Mouse (Mus musculus): ENCODE data around the gene Lexm. TPM values are rescaled to one million over a fixed set of nuclear protein-coding genes. Genes with fewer than 3 reads are reported as not detected.

Gene Lexm
- total and polyA plus RNA-seq, 2 experiments from 2014 or later: not detected

DNA sequence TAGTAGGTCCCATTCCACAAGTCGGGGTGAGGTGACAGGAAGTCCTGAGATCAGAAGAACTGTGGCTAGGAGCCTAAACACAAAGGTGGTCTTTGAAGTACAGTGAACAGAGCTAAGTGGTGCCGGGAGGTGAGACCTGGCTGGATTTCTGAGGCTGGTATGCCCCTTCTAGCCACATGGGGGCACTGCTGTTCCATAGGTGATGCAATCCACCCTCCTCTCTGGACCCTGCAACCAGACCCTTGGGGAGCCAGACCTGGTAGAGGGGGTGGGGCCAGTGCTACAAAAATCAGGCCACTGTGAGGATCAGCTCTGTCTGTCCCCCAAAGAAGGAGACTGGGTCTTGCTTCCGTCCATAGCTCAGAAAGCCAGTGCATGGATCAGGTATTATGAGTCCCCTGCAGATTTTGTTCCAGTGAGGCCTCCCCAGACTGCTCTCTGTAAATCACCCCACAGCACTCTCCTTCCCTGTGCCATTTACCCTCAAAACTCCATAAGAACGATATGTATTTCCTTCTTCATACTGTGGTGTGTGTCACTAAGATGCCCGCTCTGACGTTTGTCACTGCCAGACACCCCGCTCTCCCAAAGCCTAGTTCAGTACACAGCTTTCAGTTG lies 2.8 kb downstream of the Lexm start:
- 38% methylated on average over 7 of the region's 7 CpGs for WGBS

DNA sequence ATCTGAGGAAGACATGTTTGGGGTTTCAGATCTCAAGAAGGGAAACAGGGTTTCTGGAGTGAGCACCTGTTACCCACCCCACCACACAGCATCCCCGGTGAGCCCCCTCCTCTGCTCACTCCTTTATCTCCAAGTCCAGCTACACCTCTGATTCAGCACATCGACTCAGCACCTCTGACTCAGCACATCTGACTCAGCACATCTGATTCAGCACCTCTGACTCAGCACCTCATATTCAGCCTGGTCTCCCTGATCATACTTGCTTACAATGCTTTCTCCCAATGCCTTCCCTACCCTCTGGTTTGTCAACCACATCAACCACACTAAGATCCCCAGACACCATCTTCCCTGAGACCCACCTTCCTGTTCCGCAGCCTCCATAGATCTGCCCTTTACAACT lies 3.5 kb downstream of the Lexm start:
- WGBS: 80% methylated on average over 3 of the region's 3 CpGs
- Histone ChIP-seq H3K4me2 (ENCODE audit: low read depth, low read length, poor library complexity, severe bottlenecking) (no peak overlapping the region), H3K9ac (replicated peaks; ENCODE audit: low read length, poor library complexity, severe bottlenecking) (no peak overlapping the region), H3K27ac (ENCODE audit: low read depth, low read length) (no peak overlapping the region), H3K4me3 (ENCODE audit: low read depth, low read length) (no peak overlapping the region), H3K4me1 (ENCODE audit: insufficient read depth, low read length) (peaks cover 6% of the 10 kb centered on the region; the same call in 1 of the 2 replicates), H3K9me3 (ENCODE audit: low read length) (no peaks in the 10 kb centered on the region), H3K36me3 (ENCODE audit: insufficient read depth, low read length) (no peaks in the 10 kb centered on the region), H3K27me3 (ENCODE audit: insufficient read depth, low read length) (0 out of 2 replicates have a peak, but pooled peaks cover 7% of the 10 kb centered on the region)
- ATAC-seq (ENCODE audit: low FRiP score): no peak
- no peak for TF ChIP-seq CTCF (IDR thresholded peaks at IDR 0.05)
- DNase-seq (ENCODE audit: low spot score): no peak

More for the DNA sequence above, 2.8 kb downstream of the Lexm start:
- no peak overlapping the region for H3K27ac ChIP-seq (ENCODE audit: low read depth, low read length)
- no peak overlapping the region for H3K4me2 ChIP-seq (ENCODE audit: low read depth, low read length, poor library complexity, severe bottlenecking)
- peak; percentile 87 for DNase-seq (ENCODE audit: low spot score)
- no peaks in the 10 kb centered on the region for H3K36me3 ChIP-seq (ENCODE audit: insufficient read depth, low read length)
- peak; percentile 99 for TF ChIP-seq CTCF (IDR thresholded peaks at IDR 0.05)
- no peak overlapping the region for H3K4me3 ChIP-seq (ENCODE audit: low read depth, low read length)
- 0 out of 2 replicates have a peak, but pooled peaks cover 7% of the 10 kb centered on the region for H3K27me3 ChIP-seq (ENCODE audit: insufficient read depth, low read length)
- no peak overlapping the region for H3K9ac ChIP-seq (replicated peaks; ENCODE audit: low read length, poor library complexity, severe bottlenecking)
- H3K9me3 ChIP-seq (ENCODE audit: low read length): no peaks in the 10 kb centered on the region
- H3K4me1 ChIP-seq (ENCODE audit: insufficient read depth, low read length): peaks cover 6% of the 10 kb centered on the region; the same call in 1 of the 2 replicates
- ATAC-seq (ENCODE audit: low FRiP score): peak; percentile 73

DNA sequence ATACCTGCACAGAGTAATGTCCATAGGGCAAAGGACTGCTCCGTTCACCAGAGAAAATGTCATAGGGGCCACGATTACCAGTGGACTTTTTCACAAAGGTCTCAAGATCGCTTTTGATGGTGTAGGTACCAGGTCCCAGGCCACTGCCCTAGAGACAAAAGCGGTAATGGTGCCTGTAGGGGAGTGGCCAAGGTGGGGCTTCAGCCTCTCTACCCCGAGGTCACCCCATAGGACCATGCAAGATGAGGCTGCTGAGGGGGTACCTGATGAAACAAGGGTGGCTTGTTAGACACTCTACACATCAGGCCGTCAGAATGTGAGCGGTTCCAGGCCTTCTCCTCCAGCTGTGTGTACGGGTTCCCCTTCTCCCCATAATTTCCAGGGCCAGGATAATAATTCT lies 3.9 kb downstream of the Lexm start:
- Histone ChIP-seq H3K9ac (replicated peaks; ENCODE audit: low read length, poor library complexity, severe bottlenecking) (no peak overlapping the region), H3K9me3 (ENCODE audit: low read length) (no peaks in the 10 kb centered on the region), H3K4me2 (ENCODE audit: low read depth, low read length, poor library complexity, severe bottlenecking) (no peak overlapping the region), H3K27me3 (ENCODE audit: insufficient read depth, low read length) (0 out of 2 replicates have a peak, but pooled peaks cover 7% of the 10 kb centered on the region), H3K36me3 (ENCODE audit: insufficient read depth, low read length) (no peaks in the 10 kb centered on the region), H3K4me3 (ENCODE audit: low read depth, low read length) (no peak overlapping the region), H3K27ac (ENCODE audit: low read depth, low read length) (no peak overlapping the region), H3K4me1 (ENCODE audit: insufficient read depth, low read length) (peaks cover 6% of the 10 kb centered on the region; the same call in 1 of the 2 replicates)
- no peak for TF ChIP-seq CTCF (IDR thresholded peaks at IDR 0.05)
- ATAC-seq (ENCODE audit: low FRiP score) (no peak), DNase-seq (ENCODE audit: low spot score) (no peak)
- 80% methylated on average over 8 of the region's 8 CpGs for WGBS

DNA sequence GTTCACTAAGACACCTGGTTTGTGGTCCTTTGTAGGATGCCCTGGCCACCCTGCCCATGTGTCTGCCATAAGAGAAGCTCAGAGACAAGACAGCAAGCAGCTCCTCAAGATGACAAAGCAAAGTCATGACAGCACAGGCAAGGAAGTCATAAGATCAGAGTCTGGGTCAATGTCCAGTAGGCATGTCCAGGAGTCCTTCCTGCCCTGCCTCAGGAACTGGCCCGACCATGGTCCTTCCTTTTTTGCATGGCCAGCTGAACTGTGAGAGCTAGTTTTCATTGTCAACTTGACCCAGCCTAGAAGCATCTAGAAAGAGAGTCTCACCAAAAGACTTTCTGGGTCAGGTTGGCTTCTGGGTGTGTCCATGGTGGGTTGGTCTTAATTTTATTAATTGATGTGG lies 9.1 kb downstream of the Lexm start:
- Histone ChIP-seq H3K27me3 (ENCODE audit: insufficient read depth, low read length) (0 out of 2 replicates have a peak, but pooled peaks cover 7% of the 10 kb centered on the region), H3K4me3 (ENCODE audit: low read depth, low read length) (no peak overlapping the region), H3K9me3 (ENCODE audit: low read length) (no peaks in the 10 kb centered on the region), H3K36me3 (ENCODE audit: insufficient read depth, low read length) (no peaks in the 10 kb centered on the region), H3K27ac (ENCODE audit: low read depth, low read length) (no peak overlapping the region), H3K4me2 (ENCODE audit: low read depth, low read length, poor library complexity, severe bottlenecking) (no peak overlapping the region), H3K4me1 (ENCODE audit: insufficient read depth, low read length) (no peaks in the 10 kb centered on the region), H3K9ac (replicated peaks; ENCODE audit: low read length, poor library complexity, severe bottlenecking) (no peak overlapping the region)
- ATAC-seq (ENCODE audit: low FRiP score): no peak
- no peak for DNase-seq (ENCODE audit: low spot score)
- WGBS: 79% methylated on average over 1 of the region's 1 CpGs
- no peak for TF ChIP-seq CTCF (IDR thresholded peaks at IDR 0.05)

DNA sequence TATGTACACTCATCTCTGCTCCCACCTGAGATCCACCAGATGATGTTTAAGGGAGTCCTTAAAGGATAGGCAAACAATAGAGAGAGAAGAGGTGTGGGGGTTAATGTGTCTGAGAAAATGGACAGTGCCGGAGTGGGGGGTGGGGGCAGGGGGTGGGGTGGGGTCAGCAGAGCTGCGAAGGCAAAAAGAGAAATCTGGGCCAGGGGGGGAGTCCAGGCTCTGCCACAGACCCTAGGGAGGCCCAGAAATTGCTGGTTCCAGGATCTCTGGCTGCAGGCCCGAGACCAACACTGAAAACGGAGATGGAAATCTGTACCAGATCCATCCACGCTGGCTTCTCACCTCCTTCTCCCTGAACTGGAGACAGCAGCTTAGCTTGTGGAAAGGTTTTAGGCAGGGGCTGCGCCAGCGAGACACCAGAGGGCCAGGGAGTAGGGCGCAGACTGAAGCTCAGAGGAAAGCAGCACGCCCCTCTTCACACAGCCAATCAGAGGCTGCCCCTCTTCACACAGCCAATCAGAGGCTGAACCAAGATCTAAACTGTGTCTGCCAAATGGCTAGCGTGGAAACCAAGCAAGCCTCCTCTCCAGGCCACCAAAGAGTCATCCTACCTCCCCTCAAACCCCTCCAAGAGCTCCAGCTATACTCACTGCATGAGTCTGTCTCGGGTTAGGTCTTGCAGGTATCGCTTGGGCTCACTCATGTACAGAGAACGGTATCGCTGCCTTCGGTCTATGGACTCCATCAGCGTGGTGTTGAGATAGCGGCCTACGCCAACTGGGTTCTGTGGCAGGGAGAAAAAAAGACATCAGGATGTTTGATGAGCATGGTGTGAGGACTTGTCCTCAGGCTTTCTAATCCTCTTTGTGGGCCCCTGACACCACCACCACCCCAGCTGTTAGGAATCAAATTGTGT lies 10.1 kb downstream of the Lexm start:
- H3K9me3 ChIP-seq (ENCODE audit: low read length): no peaks in the 10 kb centered on the region
- H3K4me3 ChIP-seq (ENCODE audit: low read depth, low read length): no peak overlapping the region
- DNase-seq (ENCODE audit: low spot score): peak; percentile 69
- H3K4me2 ChIP-seq (ENCODE audit: low read depth, low read length, poor library complexity, severe bottlenecking): peak overlapping the region; percentile 10; the same call in 1 of the 2 replicates
- TF ChIP-seq CTCF (IDR thresholded peaks at IDR 0.05): peak; percentile 31; the same call in 1 of the 2 replicates
- no peaks in the 10 kb centered on the region for H3K27me3 ChIP-seq (ENCODE audit: insufficient read depth, low read length)
- no peaks in the 10 kb centered on the region for H3K4me1 ChIP-seq (ENCODE audit: insufficient read depth, low read length)
- H3K36me3 ChIP-seq (ENCODE audit: insufficient read depth, low read length): no peaks in the 10 kb centered on the region
- WGBS: 44% methylated on average over 18 of the region's 18 CpGs
- no peak overlapping the region for H3K9ac ChIP-seq (replicated peaks; ENCODE audit: low read length, poor library complexity, severe bottlenecking)
- peak; percentile 85 for ATAC-seq (ENCODE audit: low FRiP score)
- no peak overlapping the region for H3K27ac ChIP-seq (ENCODE audit: low read depth, low read length)

DNA sequence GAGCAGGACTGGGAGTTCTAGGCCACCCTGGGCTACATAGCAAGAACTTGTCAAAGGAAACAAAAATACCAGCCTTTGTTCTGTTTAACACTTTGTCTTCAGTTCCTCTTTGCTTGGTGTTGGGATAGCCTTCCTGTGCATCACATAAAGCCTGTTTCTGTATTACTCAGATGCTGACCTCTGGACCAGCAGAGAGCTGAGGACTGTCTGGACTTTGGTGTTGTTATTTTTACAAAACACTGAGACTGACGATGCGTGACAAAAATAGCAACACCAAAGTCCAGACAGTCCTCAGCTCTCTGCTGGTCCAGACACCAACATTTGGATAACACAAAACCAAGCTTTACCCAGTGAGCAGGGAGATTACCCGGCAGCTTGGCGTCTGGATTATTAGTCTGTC lies 16.3 kb downstream of the Lexm start:
- H3K27me3 ChIP-seq (ENCODE audit: insufficient read depth, low read length): no peaks in the 10 kb centered on the region
- DNase-seq (ENCODE audit: low spot score) (no peak), ATAC-seq (ENCODE audit: low FRiP score) (no peak)
- no peaks in the 10 kb centered on the region for H3K4me1 ChIP-seq (ENCODE audit: insufficient read depth, low read length)
- no peak overlapping the region for H3K4me3 ChIP-seq (ENCODE audit: low read depth, low read length)
- no peaks in the 10 kb centered on the region for H3K36me3 ChIP-seq (ENCODE audit: insufficient read depth, low read length)
- no peak overlapping the region for H3K27ac ChIP-seq (ENCODE audit: low read depth, low read length)
- 84% methylated on average over 4 of the region's 4 CpGs for WGBS
- H3K9ac ChIP-seq (replicated peaks; ENCODE audit: low read length, poor library complexity, severe bottlenecking): no peak overlapping the region
- no peaks in the 10 kb centered on the region for H3K9me3 ChIP-seq (ENCODE audit: low read length)
- no peak overlapping the region for H3K4me2 ChIP-seq (ENCODE audit: low read depth, low read length, poor library complexity, severe bottlenecking)
- no peak for TF ChIP-seq CTCF (IDR thresholded peaks at IDR 0.05)

Measured in midbrain, postnatal 0 days (tissue).